Mouse (Mus musculus): ENCODE results near the gene Lsm11. TPM values are rescaled to one million over a fixed set of nuclear protein-coding genes. Genes with fewer than 3 reads are reported as not detected.

The Lsm11 gene
- polyA plus RNA-seq (2014; fragmentation: Nextera tagmentation; extraction: Ambion mirVana) = 8.9 and 11.0 TPM in 2 replicates

- DNase-seq (ENCODE audit: low spot score) (peak; percentile 99), ATAC-seq (replicated peaks; ENCODE audit: low FRiP score) (peak; percentile 92)
- no peaks in the 10 kb centered on the region; the same call in 1 of the 2 replicates for H3K36me3 ChIP-seq (ENCODE audit: control insufficient read depth, insufficient read depth, low read length)
- H3K9me3 ChIP-seq (ENCODE audit: control insufficient read depth, low read length) = no peaks in the 10 kb centered on the region
- H3K4me2 ChIP-seq (ENCODE audit: low read depth, low read length, severe bottlenecking) = peak within 1 kb of the TSS; percentile 88
- H3K4me1 ChIP-seq (replicated peaks; ENCODE audit: control insufficient read depth, insufficient read depth, low read length) = peaks cover 2% of the 10 kb centered on the region; the same call in 1 of the 2 replicates
- H3K27me3 ChIP-seq (ENCODE audit: control insufficient read depth, insufficient read depth, low read length) = no peaks in the 10 kb centered on the region
- H3K4me3 ChIP-seq (ENCODE audit: low read depth, low read length) = peak within 1 kb of the TSS; percentile 81
- under 1% methylated on average over 55 of the region's 55 CpGs for WGBS
- H3K27ac ChIP-seq (ENCODE audit: low read depth, low read length) = no peak within 1 kb of the TSS
- H3K9ac ChIP-seq (ENCODE audit: low read length) = peak within 1 kb of the TSS; percentile 85
Measured at GRCm38 (mm10) chr11:45944643-45945156, at the start of gene Lsm11. TSS of gene Lsm11 (minus strand) at chr11:45944935.

DNA sequence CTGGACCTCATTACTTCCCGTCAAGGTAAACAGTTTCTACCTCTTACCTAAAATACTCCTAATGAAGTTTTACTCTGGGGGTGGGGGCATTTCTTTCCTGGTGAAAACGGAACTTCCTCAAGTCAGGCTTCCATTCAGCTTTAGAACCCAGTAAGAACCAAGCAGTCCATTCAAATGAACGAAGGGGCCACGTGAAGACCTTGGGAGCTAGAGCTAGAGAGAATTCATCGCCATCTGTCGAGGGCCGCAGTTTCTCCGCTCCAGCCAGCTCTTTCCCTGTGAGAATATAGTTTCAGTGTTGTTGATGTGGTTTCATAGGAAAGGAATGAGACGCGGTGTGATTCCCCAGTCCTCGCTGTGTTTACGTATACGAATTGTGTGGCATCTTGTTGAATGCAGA is 47.4 kb upstream of the Lsm11 start:
- H3K9ac ChIP-seq (ENCODE audit: low read length) = no peak overlapping the region
- WGBS = 57% methylated on average over 13 of the region's 13 CpGs
- H3K9me3 ChIP-seq (ENCODE audit: control insufficient read depth, low read length) = no peaks in the 10 kb centered on the region
- ATAC-seq (replicated peaks; ENCODE audit: low FRiP score) = no peak
- no peaks in the 10 kb centered on the region for H3K36me3 ChIP-seq (ENCODE audit: control insufficient read depth, insufficient read depth, low read length)
- DNase-seq (ENCODE audit: low spot score) = no peak
- H3K27me3 ChIP-seq (ENCODE audit: control insufficient read depth, insufficient read depth, low read length) = no peaks in the 10 kb centered on the region
- H3K4me3 ChIP-seq (ENCODE audit: low read depth, low read length) = peak overlapping the region; percentile 5; the same call in 1 of the 2 replicates
- H3K4me2 ChIP-seq (ENCODE audit: low read depth, low read length, severe bottlenecking) = peak overlapping the region; percentile 42; the same call in 1 of the 2 replicates
- no peaks in the 10 kb centered on the region for H3K4me1 ChIP-seq (replicated peaks; ENCODE audit: control insufficient read depth, insufficient read depth, low read length)
- H3K27ac ChIP-seq (ENCODE audit: low read depth, low read length) = no peak overlapping the region

DNA sequence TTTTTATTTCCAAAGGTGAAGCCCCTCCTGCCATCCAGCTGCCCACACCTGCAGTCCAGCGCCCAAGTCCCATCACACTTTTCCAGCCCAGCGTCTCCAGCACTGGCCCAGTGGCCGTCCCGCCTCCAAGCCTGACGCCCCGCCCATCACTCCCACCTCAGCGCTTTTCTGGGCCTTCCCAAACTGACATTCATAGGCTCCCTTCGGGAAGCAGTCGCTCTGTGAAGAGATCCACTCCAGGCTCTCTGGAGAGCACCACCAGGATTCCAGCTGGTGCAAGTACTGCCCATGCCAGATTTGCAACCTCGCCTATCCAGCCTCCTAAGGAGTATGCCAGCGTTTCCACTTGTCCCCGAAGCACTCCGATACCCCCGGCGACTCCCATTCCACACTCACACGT is 46.9 kb upstream of the Lsm11 start:
- DNase-seq (ENCODE audit: low spot score) (peak; percentile 61), ATAC-seq (replicated peaks; ENCODE audit: low FRiP score) (no peak)
- WGBS = 8% methylated on average over 16 of the region's 16 CpGs
- no peaks in the 10 kb centered on the region for H3K9me3 ChIP-seq (ENCODE audit: control insufficient read depth, low read length)
- H3K27ac ChIP-seq (ENCODE audit: low read depth, low read length) = no peak overlapping the region
- H3K27me3 ChIP-seq (ENCODE audit: control insufficient read depth, insufficient read depth, low read length) = no peaks in the 10 kb centered on the region
- H3K4me3 ChIP-seq (ENCODE audit: low read depth, low read length) = peak overlapping the region; percentile 5
- H3K9ac ChIP-seq (ENCODE audit: low read length) = no peak overlapping the region
- H3K4me1 ChIP-seq (replicated peaks; ENCODE audit: control insufficient read depth, insufficient read depth, low read length) = no peaks in the 10 kb centered on the region
- H3K4me2 ChIP-seq (ENCODE audit: low read depth, low read length, severe bottlenecking) = peak overlapping the region; percentile 42
- H3K36me3 ChIP-seq (ENCODE audit: control insufficient read depth, insufficient read depth, low read length) = no peaks in the 10 kb centered on the region

DNA sequence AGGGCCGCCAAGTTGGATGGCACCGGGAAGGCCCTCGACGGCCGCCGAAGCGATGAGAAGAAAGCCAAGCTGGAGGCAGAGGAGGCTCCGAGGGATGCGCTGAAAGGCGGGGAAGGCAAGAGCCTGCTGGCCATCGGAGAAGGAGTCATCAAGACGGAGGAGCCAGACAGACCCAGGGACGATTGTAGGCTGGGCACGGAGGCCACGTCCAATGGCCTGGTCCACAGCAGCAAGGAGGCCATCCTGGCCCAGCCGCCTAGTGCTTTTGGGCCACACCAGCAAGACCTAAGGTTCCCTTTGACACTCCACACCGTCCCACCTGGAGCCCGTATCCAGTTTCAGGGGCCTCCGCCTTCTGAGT is 36.1 kb upstream of the Lsm11 start:
- Histone ChIP-seq H3K27me3 (ENCODE audit: control insufficient read depth, insufficient read depth, low read length) (peaks cover 10% of the 10 kb centered on the region; the same call in 1 of the 2 replicates), H3K4me1 (replicated peaks; ENCODE audit: control insufficient read depth, insufficient read depth, low read length) (peaks cover 2% of the 10 kb centered on the region; the same call in 1 of the 2 replicates), H3K4me3 (ENCODE audit: low read depth, low read length) (peak overlapping the region; percentile 58), H3K4me2 (ENCODE audit: low read depth, low read length, severe bottlenecking) (peak overlapping the region; percentile 71), H3K27ac (ENCODE audit: low read depth, low read length) (no peak overlapping the region), H3K36me3 (ENCODE audit: control insufficient read depth, insufficient read depth, low read length) (no peaks in the 10 kb centered on the region), H3K9ac (ENCODE audit: low read length) (peak overlapping the region; percentile 79), H3K9me3 (ENCODE audit: control insufficient read depth, low read length) (peaks cover 4% of the 10 kb centered on the region)
- WGBS = 46% methylated on average over 19 of the region's 19 CpGs
- ATAC-seq (replicated peaks; ENCODE audit: low FRiP score) (peak; percentile 23; the same call in 1 of the 2 replicates), DNase-seq (ENCODE audit: low spot score) (no peak)

DNA sequence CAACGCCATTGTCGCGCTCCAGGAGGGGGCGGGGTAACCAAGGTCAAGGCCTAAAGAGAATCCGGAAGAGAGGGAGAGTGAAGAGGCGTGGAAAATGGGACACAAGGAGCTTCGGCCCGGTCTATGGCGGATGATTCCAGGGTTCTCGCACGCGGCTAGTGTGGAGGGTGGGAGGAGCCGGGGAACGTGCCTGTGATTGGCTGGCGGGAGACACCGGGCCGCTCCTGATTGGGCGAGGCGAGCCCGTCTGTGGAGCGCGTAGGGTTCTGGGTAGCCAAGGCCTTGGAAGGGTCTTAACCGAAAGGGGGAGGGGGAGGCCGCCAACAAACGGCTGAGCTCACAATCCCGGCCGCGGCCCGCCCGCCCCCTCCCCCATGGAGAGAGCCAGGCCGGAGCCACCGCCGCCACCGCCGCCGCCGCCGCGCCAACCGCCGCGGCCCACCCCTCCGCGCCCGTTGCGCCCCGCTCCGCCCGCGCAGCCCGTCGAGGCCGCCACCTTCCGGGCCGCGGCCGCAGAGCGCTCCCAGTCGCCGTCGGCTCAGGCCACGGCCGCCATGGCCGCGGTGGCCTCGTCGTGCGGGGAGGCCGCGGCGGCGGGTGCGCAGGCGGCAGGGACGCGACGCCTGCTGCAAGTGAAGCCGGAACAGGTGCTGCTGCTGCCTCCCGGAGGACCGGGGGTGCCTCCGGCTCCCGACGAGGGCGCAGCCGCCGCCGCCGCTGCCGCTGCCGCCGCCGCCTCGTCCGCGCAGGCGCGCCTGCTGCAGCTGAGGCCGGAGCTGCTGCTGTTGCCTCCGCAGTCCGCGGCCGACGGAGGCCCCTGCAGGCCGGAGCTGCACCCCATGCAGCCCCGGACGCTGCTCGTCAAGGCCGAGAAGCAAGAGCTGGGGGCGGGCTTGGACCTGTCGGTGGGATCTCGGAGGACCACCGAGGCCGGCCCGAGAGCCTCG is 35.5 kb upstream of the Lsm11 start, which contains the start of gene Sox30:
Gene Sox30 (plus strand): TSS at position 365 of the 947 bp plus-strand sequence.
- H3K9me3 ChIP-seq (ENCODE audit: control insufficient read depth, low read length) = peaks cover 4% of the 10 kb centered on the region
- H3K27ac ChIP-seq (ENCODE audit: low read depth, low read length) = no peak within 1 kb of the TSS; the same call in 1 of the 2 replicates
- DNase-seq (ENCODE audit: low spot score) (peak; percentile 87), ATAC-seq (replicated peaks; ENCODE audit: low FRiP score) (peak; percentile 95)
- peak within 1 kb of the TSS; percentile 79 for H3K9ac ChIP-seq (ENCODE audit: low read length)
- no peaks in the 10 kb centered on the region for H3K36me3 ChIP-seq (ENCODE audit: control insufficient read depth, insufficient read depth, low read length)
- 12% methylated on average over 69 of the region's 115 CpGs for WGBS
- H3K4me2 ChIP-seq (ENCODE audit: low read depth, low read length, severe bottlenecking) = peak within 1 kb of the TSS; percentile 71
- H3K4me1 ChIP-seq (replicated peaks; ENCODE audit: control insufficient read depth, insufficient read depth, low read length) = peaks cover 2% of the 10 kb centered on the region; the same call in 1 of the 2 replicates
- peak within 1 kb of the TSS; percentile 58 for H3K4me3 ChIP-seq (ENCODE audit: low read depth, low read length)
- H3K27me3 ChIP-seq (ENCODE audit: control insufficient read depth, insufficient read depth, low read length) = peaks cover 10% of the 10 kb centered on the region; the same call in 1 of the 2 replicates

GRCm38 (mm10) chr11:45976061-45976460 is 31.3 kb upstream of the Lsm11 start:
- H3K27ac ChIP-seq (ENCODE audit: low read depth, low read length) = no peak overlapping the region
- no peak for ATAC-seq (replicated peaks; ENCODE audit: low FRiP score)
- DNase-seq (ENCODE audit: low spot score) = no peak
- peaks cover 4% of the 10 kb centered on the region for H3K9me3 ChIP-seq (ENCODE audit: control insufficient read depth, low read length)
- peaks cover 8% of the 10 kb centered on the region; the same call in 1 of the 2 replicates for H3K27me3 ChIP-seq (ENCODE audit: control insufficient read depth, insufficient read depth, low read length)
- WGBS = 85% methylated on average over 3 of the region's 3 CpGs
- H3K36me3 ChIP-seq (ENCODE audit: control insufficient read depth, insufficient read depth, low read length) = no peaks in the 10 kb centered on the region
- H3K4me3 ChIP-seq (ENCODE audit: low read depth, low read length) = no peak overlapping the region
- H3K9ac ChIP-seq (ENCODE audit: low read length) = no peak overlapping the region
- no peak overlapping the region for H3K4me2 ChIP-seq (ENCODE audit: low read depth, low read length, severe bottlenecking)
- peaks cover 2% of the 10 kb centered on the region; the same call in 1 of the 2 replicates for H3K4me1 ChIP-seq (replicated peaks; ENCODE audit: control insufficient read depth, insufficient read depth, low read length)

- Histone ChIP-seq H3K4me1 (replicated peaks; ENCODE audit: control insufficient read depth, insufficient read depth, low read length) (no peaks in the 10 kb centered on the region), H3K9me3 (ENCODE audit: control insufficient read depth, low read length) (no peaks in the 10 kb centered on the region; the same call in 1 of the 2 replicates), H3K4me2 (ENCODE audit: low read depth, low read length, severe bottlenecking) (no peak overlapping the region), H3K9ac (ENCODE audit: low read length) (no peak overlapping the region), H3K4me3 (ENCODE audit: low read depth, low read length) (no peak overlapping the region), H3K27ac (ENCODE audit: low read depth, low read length) (no peak overlapping the region), H3K27me3 (ENCODE audit: control insufficient read depth, insufficient read depth, low read length) (peaks cover 3% of the 10 kb centered on the region; the same call in 1 of the 2 replicates), H3K36me3 (ENCODE audit: control insufficient read depth, insufficient read depth, low read length) (no peaks in the 10 kb centered on the region)
- 90% methylated on average over 8 of the region's 8 CpGs for WGBS
- DNase-seq (ENCODE audit: low spot score) (no peak), ATAC-seq (replicated peaks; ENCODE audit: low FRiP score) (no peak)
Measured at GRCm38 (mm10) chr11:45974466-45974865, 29.7 kb upstream of the Lsm11 start.

GRCm38 (mm10) chr11:45973635-45974034 is 28.9 kb upstream of the Lsm11 start:
- no peak overlapping the region for H3K4me3 ChIP-seq (ENCODE audit: low read depth, low read length)
- ATAC-seq (replicated peaks; ENCODE audit: low FRiP score) = no peak
- H3K4me2 ChIP-seq (ENCODE audit: low read depth, low read length, severe bottlenecking) = no peak overlapping the region
- WGBS = 84% methylated on average over 5 of the region's 5 CpGs
- H3K27ac ChIP-seq (ENCODE audit: low read depth, low read length) = no peak overlapping the region
- no peak overlapping the region for H3K9ac ChIP-seq (ENCODE audit: low read length)
- no peaks in the 10 kb centered on the region for H3K27me3 ChIP-seq (ENCODE audit: control insufficient read depth, insufficient read depth, low read length)
- no peaks in the 10 kb centered on the region for H3K9me3 ChIP-seq (ENCODE audit: control insufficient read depth, low read length)
- no peaks in the 10 kb centered on the region for H3K4me1 ChIP-seq (replicated peaks; ENCODE audit: control insufficient read depth, insufficient read depth, low read length)
- DNase-seq (ENCODE audit: low spot score) = no peak
- H3K36me3 ChIP-seq (ENCODE audit: control insufficient read depth, insufficient read depth, low read length) = no peaks in the 10 kb centered on the region

Data from forebrain, embryonic 11.5 days (tissue).